Mouse (Mus musculus) heart, postnatal 0 days (tissue): ENCODE measurements around the gene Chd4.
"Not testable (repeated sequence)": the region's sequence is repeated elsewhere in the genome, so short reads cannot be mapped to it uniquely, and the experiment has no call there.

Experiments
- CTCF ChIP-seq: IDR thresholded peaks from 2 replicates; pipeline ENCODE4 v1.5.1; 2016; ENCODE audit warnings: antibody characterized with exemption, control low read depth, low read depth
- EP300 ChIP-seq: IDR thresholded peaks from 2 replicates; pipeline ENCODE4 v1.6.1; 2016; ENCODE audit warnings: antibody characterized with exemption, low read depth

DNA sequence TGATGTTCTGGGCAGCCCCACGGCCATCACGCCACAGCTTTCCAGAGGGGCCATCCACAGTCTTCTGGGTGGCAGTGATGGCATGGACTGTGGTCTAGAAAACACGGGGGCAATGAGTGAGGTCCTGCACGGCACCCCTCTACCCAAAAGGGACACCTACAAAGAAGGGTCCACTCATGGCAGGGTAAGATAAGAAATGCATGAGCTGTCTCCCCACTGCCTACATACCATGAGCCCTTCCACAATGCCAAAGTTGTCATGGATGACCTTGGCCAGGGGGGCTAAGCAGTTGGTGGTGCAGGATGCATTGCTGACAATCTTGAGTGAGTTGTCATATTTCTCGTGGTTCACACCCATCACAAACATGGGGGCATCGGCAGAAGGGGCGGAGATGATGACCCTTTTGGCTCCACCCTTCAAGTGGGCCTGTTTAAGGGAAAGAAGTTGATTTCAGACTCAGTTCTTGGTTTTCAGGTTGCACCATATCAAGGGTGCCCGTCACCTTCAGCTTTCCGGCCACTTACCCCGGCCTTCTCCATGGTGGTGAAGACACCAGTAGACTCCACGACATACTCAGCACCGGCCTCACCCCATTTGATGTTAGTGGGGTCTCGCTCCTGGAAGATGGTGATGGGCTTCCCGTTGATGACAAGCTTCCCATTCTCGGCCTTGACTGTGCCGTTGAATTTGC is 67.0 kb downstream of the Chd4 start:
- not testable (repeated sequence) for TF ChIP-seq CTCF, EP300
